Mouse (Mus musculus): Measurements from ENCODE around the gene Zswim4. TPM values are rescaled to one million over a fixed set of nuclear protein-coding genes. Genes with fewer than 3 reads are reported as not detected.
A peak's percentile ranks its signal among the peaks of the same experiment; 100 is the strongest.

Zswim4 gene
- polyA plus RNA-seq, 1 experiment from 2014 or later, result 37.1 TPM

GRCm38 (mm10) chr8:84217206-84217605 lies 19.6 kb downstream of the Zswim4 start:
- WGBS, result 95% methylated on average over 11 of the region's 11 CpGs

GRCm38 (mm10) chr8:84213277-84213676 lies 23.6 kb downstream of the Zswim4 start:
- no peaks in the 10 kb centered on the region for H3K9me3 ChIP-seq (ENCODE audit: control insufficient read depth, low read length)
- ATAC-seq (replicated peaks; ENCODE audit: low FRiP score), result no peak
- no peaks in the 10 kb centered on the region for H3K27me3 ChIP-seq (ENCODE audit: control insufficient read depth, insufficient read depth, low read length)
- H3K9ac ChIP-seq (ENCODE audit: low read length), result no peak overlapping the region
- H3K4me2 ChIP-seq (ENCODE audit: low read depth, low read length, severe bottlenecking), result no peak overlapping the region
- no peak overlapping the region for H3K27ac ChIP-seq (ENCODE audit: low read depth, low read length)
- 0 out of 2 replicates have a peak, but pooled peaks cover 3% of the 10 kb centered on the region for H3K4me1 ChIP-seq (replicated peaks; ENCODE audit: control insufficient read depth, insufficient read depth, low read length)
- H3K36me3 ChIP-seq (ENCODE audit: control insufficient read depth, insufficient read depth, low read length), result peaks cover 13% of the 10 kb centered on the region
- no peak for DNase-seq (ENCODE audit: low spot score)
- WGBS, result 94% methylated on average over 4 of the region's 4 CpGs
- no peak overlapping the region for H3K4me3 ChIP-seq (ENCODE audit: low read depth, low read length)

More at GRCm38 (mm10) chr8:84217206-84217605, 19.6 kb downstream of the Zswim4 start:
- Histone ChIP-seq H3K9me3 (ENCODE audit: control insufficient read depth, low read length) (no peaks in the 10 kb centered on the region), H3K27ac (ENCODE audit: low read depth, low read length) (no peak overlapping the region), H3K4me2 (ENCODE audit: low read depth, low read length, severe bottlenecking) (no peak overlapping the region), H3K36me3 (ENCODE audit: control insufficient read depth, insufficient read depth, low read length) (peaks cover 18% of the 10 kb centered on the region), H3K27me3 (ENCODE audit: control insufficient read depth, insufficient read depth, low read length) (no peaks in the 10 kb centered on the region), H3K9ac (ENCODE audit: low read length) (no peak overlapping the region), H3K4me3 (ENCODE audit: low read depth, low read length) (no peak overlapping the region), H3K4me1 (replicated peaks; ENCODE audit: control insufficient read depth, insufficient read depth, low read length) (no peaks in the 10 kb centered on the region)
- ATAC-seq (replicated peaks; ENCODE audit: low FRiP score) (no peak), DNase-seq (ENCODE audit: low spot score) (no peak)

GRCm38 (mm10) chr8:84211881-84212563 lies 24.8 kb downstream of the Zswim4 start:
- ATAC-seq (replicated peaks; ENCODE audit: low FRiP score) (no peak), DNase-seq (ENCODE audit: low spot score) (no peak)
- Histone ChIP-seq H3K4me1 (replicated peaks; ENCODE audit: control insufficient read depth, insufficient read depth, low read length) (0 out of 2 replicates have a peak, but pooled peaks cover 4% of the 10 kb centered on the region), H3K27ac (ENCODE audit: low read depth, low read length) (no peak overlapping the region), H3K4me2 (ENCODE audit: low read depth, low read length, severe bottlenecking) (no peak overlapping the region), H3K27me3 (ENCODE audit: control insufficient read depth, insufficient read depth, low read length) (no peaks in the 10 kb centered on the region), H3K4me3 (ENCODE audit: low read depth, low read length) (no peak overlapping the region), H3K9ac (ENCODE audit: low read length) (no peak overlapping the region), H3K36me3 (ENCODE audit: control insufficient read depth, insufficient read depth, low read length) (peaks cover 12% of the 10 kb centered on the region), H3K9me3 (ENCODE audit: control insufficient read depth, low read length) (no peaks in the 10 kb centered on the region)
- 92% methylated on average over 31 of the region's 31 CpGs for WGBS

GRCm38 (mm10) chr8:84211202-84211601 lies 25.7 kb downstream of the Zswim4 start:
- no peaks in the 10 kb centered on the region for H3K9me3 ChIP-seq (ENCODE audit: control insufficient read depth, low read length)
- no peak overlapping the region for H3K4me3 ChIP-seq (ENCODE audit: low read depth, low read length)
- no peak for DNase-seq (ENCODE audit: low spot score)
- no peaks in the 10 kb centered on the region for H3K27me3 ChIP-seq (ENCODE audit: control insufficient read depth, insufficient read depth, low read length)
- H3K4me1 ChIP-seq (replicated peaks; ENCODE audit: control insufficient read depth, insufficient read depth, low read length), result 0 out of 2 replicates have a peak, but pooled peaks cover 4% of the 10 kb centered on the region
- no peak for ATAC-seq (replicated peaks; ENCODE audit: low FRiP score)
- 90% methylated on average over 3 of the region's 3 CpGs for WGBS
- no peak overlapping the region for H3K27ac ChIP-seq (ENCODE audit: low read depth, low read length)
- no peak overlapping the region for H3K9ac ChIP-seq (ENCODE audit: low read length)
- no peak overlapping the region for H3K4me2 ChIP-seq (ENCODE audit: low read depth, low read length, severe bottlenecking)
- peaks cover 8% of the 10 kb centered on the region for H3K36me3 ChIP-seq (ENCODE audit: control insufficient read depth, insufficient read depth, low read length)

GRCm38 (mm10) chr8:84210167-84210791 lies 26.6 kb downstream of the Zswim4 start:
- Histone ChIP-seq H3K4me2 (ENCODE audit: low read depth, low read length, severe bottlenecking) (no peak overlapping the region), H3K27me3 (ENCODE audit: control insufficient read depth, insufficient read depth, low read length) (no peaks in the 10 kb centered on the region), H3K4me3 (ENCODE audit: low read depth, low read length) (no peak overlapping the region), H3K27ac (ENCODE audit: low read depth, low read length) (no peak overlapping the region), H3K4me1 (replicated peaks; ENCODE audit: control insufficient read depth, insufficient read depth, low read length) (0 out of 2 replicates have a peak, but pooled peaks cover 4% of the 10 kb centered on the region), H3K36me3 (ENCODE audit: control insufficient read depth, insufficient read depth, low read length) (peaks cover 5% of the 10 kb centered on the region; the same call in 1 of the 2 replicates), H3K9me3 (ENCODE audit: control insufficient read depth, low read length) (no peaks in the 10 kb centered on the region), H3K9ac (ENCODE audit: low read length) (no peak overlapping the region)
- WGBS, result 51% methylated on average over 34 of the region's 34 CpGs
- ATAC-seq (replicated peaks; ENCODE audit: low FRiP score) (peak; percentile 43; the same call in 1 of the 2 replicates), DNase-seq (ENCODE audit: low spot score) (peak; percentile 90)

GRCm38 (mm10) chr8:84208381-84209380 lies 28.2 kb downstream of the Zswim4 start:
- Histone ChIP-seq H3K9ac (ENCODE audit: low read length) (0 out of 2 replicates have a peak overlapping the region, but pooled peaks have one; percentile 23), H3K4me2 (ENCODE audit: low read depth, low read length, severe bottlenecking) (no peak overlapping the region), H3K9me3 (ENCODE audit: control insufficient read depth, low read length) (no peaks in the 10 kb centered on the region), H3K36me3 (ENCODE audit: control insufficient read depth, insufficient read depth, low read length) (peaks cover 4% of the 10 kb centered on the region; the same call in 1 of the 2 replicates), H3K27me3 (ENCODE audit: control insufficient read depth, insufficient read depth, low read length) (no peaks in the 10 kb centered on the region), H3K27ac (ENCODE audit: low read depth, low read length) (no peak overlapping the region), H3K4me3 (ENCODE audit: low read depth, low read length) (no peak overlapping the region), H3K4me1 (replicated peaks; ENCODE audit: control insufficient read depth, insufficient read depth, low read length) (peaks cover 9% of the 10 kb centered on the region; the same call in 1 of the 2 replicates)
- ATAC-seq (replicated peaks; ENCODE audit: low FRiP score), result no peak
- 38% methylated on average over 17 of the region's 17 CpGs for WGBS
- no peak for DNase-seq (ENCODE audit: low spot score)

- Histone ChIP-seq H3K4me1 (replicated peaks; ENCODE audit: control insufficient read depth, insufficient read depth, low read length) (peaks cover 16% of the 10 kb centered on the region), H3K4me3 (ENCODE audit: low read depth, low read length) (no peak overlapping the region), H3K9me3 (ENCODE audit: control insufficient read depth, low read length) (no peaks in the 10 kb centered on the region), H3K9ac (ENCODE audit: low read length) (no peak overlapping the region), H3K27me3 (ENCODE audit: control insufficient read depth, insufficient read depth, low read length) (no peaks in the 10 kb centered on the region), H3K36me3 (ENCODE audit: control insufficient read depth, insufficient read depth, low read length) (0 out of 2 replicates have a peak, but pooled peaks cover 2% of the 10 kb centered on the region), H3K4me2 (ENCODE audit: low read depth, low read length, severe bottlenecking) (no peak overlapping the region), H3K27ac (ENCODE audit: low read depth, low read length) (no peak overlapping the region)
- DNase-seq (ENCODE audit: low spot score) (no peak), ATAC-seq (replicated peaks; ENCODE audit: low FRiP score) (no peak)
- WGBS, result 66% methylated on average over 7 of the region's 7 CpGs
Observed at GRCm38 (mm10) chr8:84207811-84208210, 29.0 kb downstream of the Zswim4 start.

GRCm38 (mm10) chr8:84206666-84207065 lies 30.2 kb downstream of the Zswim4 start:
- no peak for ATAC-seq (replicated peaks; ENCODE audit: low FRiP score)
- H3K4me1 ChIP-seq (replicated peaks; ENCODE audit: control insufficient read depth, insufficient read depth, low read length), result peaks cover 18% of the 10 kb centered on the region
- no peaks in the 10 kb centered on the region for H3K9me3 ChIP-seq (ENCODE audit: control insufficient read depth, low read length)
- H3K36me3 ChIP-seq (ENCODE audit: control insufficient read depth, insufficient read depth, low read length), result 0 out of 2 replicates have a peak, but pooled peaks cover 2% of the 10 kb centered on the region
- H3K27me3 ChIP-seq (ENCODE audit: control insufficient read depth, insufficient read depth, low read length), result no peaks in the 10 kb centered on the region
- H3K4me3 ChIP-seq (ENCODE audit: low read depth, low read length), result no peak overlapping the region
- WGBS, result 90% methylated on average over 3 of the region's 3 CpGs
- H3K4me2 ChIP-seq (ENCODE audit: low read depth, low read length, severe bottlenecking), result no peak overlapping the region
- H3K27ac ChIP-seq (ENCODE audit: low read depth, low read length), result no peak overlapping the region
- DNase-seq (ENCODE audit: low spot score), result no peak
- no peak overlapping the region for H3K9ac ChIP-seq (ENCODE audit: low read length)
